Mouse (Mus musculus) E14TG2a.4 (cell line): Measurements from ENCODE around the gene Kcnh8.

Experiments used
- CTCF ChIP-seq: conservative IDR thresholded peaks from 2 replicates; pipeline ENCODE4 v1.5.1; 2014; ENCODE audit warnings: low read length
- NANOG ChIP-seq: IDR thresholded peaks from 2 replicates; pipeline ENCODE4 v1.6.1; 2014; ENCODE audit warnings: borderline replicate concordance, low read length, mixed read lengths

DNA sequence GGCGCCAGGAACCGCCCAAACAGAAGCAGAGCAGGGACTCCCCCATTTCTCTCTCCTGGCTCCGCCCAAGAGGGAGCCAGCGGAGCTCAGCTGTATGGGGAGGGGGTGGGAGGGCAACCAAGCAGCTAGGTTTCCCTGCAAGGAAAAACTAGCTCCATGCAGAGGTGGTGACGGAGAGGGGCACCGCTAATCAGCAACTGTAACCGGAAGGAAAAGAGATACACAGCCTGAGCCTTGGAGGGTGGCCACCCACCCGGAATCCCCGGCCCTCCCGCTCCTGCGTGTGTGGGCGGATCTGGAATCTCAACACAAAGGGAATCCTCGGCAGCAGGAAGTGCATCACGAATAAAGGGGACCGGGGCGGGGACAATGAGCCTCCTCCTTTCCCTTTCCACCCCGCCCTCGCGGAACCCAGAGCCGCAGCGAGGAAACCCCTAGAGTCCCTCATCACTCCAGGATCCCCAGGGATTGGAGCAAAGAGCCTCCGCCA, 1.6 kb upstream of the Kcnh8 start:
- TF ChIP-seq CTCF (no peak), NANOG (no peak)
